Mouse (Mus musculus) lung, adult 2 months (tissue): ENCODE results near the gene Ctcfl.

Experiments used
- CTCF ChIP-seq: fragments of 200-500 bp; IDR thresholded peaks from 2 replicates; pipeline ENCODE4 v1.5.1; 2011; ENCODE audit warnings: mild to moderate bottlenecking, low read length, control low read depth; ENCODE audit not compliant: insufficient read depth
- POLR2A ChIP-seq: fragments of 200-500 bp; IDR thresholded peaks from 2 replicates; pipeline ENCODE4 v1.6.1; 2011; ENCODE audit warnings: low read depth, mild to moderate bottlenecking, control low read depth, low read length, borderline replicate concordance; ENCODE audit errors: extremely low read depth

- no peak for TF ChIP-seq CTCF
- TF ChIP-seq POLR2A = no peak
Measured at GRCm38 (mm10) chr2:173163380-173163779, 44.1 kb upstream of the Ctcfl start.
